Mouse (Mus musculus) fibroblast of lung, adult 2 months (primary cell): ENCODE data around the gene Dhh.
A peak's percentile ranks its signal among the peaks of the same experiment; 100 is the strongest.

ENCODE experiments used
- DNase-seq: peaks from one replicate; pipeline ENCODE4 v3.0.0-alpha.2; 2011; ENCODE audit warnings: low read depth

Gene Dhh

DNA sequence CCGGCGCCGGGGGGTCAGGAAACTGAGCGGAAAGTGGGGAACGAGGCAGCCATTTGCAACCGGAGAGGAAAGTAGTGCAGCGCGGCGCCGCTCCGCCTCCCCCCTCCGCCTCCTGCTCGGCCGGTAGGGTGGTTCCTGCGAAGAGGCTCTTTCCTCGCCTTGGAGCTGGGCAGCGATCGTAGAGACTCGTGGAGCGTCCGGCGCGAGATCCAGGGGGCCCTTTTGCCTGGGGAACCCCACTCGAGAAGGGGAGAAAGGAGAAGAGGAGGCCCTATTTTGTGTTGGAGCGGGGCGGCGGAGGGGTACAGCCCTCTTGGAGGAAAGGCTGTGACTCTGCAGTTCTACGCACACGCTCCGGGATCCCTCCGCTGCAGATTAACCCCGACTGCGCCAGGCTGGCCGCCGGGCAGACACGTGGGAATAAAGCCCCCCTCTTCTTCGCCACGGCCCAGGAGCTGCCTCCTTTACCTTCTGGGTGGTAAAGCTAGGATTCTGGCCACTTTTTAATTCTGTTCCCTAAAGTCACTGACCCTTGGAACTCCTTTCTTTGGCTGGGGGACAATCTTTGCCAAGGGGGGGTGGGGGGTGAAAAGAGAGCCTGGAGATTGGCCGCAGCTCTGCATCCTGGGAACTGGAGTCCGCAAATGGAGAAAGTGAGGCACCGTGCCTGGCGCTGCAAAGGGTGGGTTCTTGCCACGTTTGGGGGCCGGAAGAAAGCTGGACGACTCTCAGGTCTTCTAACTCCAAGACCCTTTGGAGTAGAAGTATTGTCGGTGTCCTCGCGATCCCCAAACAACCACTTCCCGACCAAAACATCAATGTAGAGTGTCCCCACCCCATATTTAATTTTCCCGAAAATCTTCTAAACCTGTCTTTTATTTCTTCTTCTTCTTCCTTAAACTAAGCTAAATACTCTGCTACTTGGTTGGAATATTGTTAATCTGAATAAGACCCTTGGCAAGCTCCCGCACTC is 26.1 kb downstream of the Dhh start:
- DNase-seq, result peak; percentile 77

DNA sequence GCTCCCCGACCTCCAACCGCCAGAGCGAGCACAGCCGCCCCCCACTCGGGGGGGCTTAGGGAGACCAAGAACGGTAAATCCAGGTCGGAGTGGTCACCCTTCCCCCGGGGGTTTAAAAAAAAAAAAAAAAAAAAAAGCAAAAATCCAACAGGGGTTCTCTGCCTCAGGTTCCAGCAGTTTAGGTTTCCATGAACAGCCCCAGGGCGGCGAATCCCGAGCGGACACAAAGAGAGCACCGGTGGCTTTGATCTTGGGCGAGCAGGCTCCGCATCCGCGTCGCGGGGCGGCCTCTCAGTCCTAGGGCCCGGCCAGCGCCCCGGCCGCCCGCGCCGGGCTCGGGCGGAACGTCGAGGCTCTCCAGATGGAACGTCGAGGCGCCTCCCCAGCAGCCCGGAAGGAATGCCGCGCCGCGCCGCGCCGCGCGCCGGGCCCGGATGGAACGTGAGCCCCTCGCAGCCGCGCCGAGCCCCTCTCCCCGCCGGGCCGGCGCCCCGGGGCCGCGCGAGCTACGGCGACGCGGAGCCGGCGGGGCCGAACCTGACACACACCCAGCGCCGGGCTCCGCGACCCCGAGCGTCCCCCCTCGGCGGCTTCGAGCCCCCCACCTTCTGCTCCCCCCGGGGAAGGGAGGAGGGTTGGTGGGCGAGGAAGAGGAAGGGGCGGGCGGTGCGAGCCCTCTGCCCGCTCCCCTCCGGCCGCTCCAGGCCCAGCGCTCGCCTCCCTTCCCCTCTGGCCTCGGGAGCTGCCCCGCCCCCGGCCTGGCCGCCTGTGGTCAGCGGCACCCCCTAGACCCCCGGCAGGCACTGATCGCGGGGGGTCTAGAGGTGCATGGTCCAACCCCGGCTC is 27.0 kb downstream of the Dhh start, which contains the start of gene Kmt2d:
TSS of gene Kmt2d (minus strand) at position 135 of the 846 bp plus-strand sequence.
- DNase-seq, result no peak

DNA sequence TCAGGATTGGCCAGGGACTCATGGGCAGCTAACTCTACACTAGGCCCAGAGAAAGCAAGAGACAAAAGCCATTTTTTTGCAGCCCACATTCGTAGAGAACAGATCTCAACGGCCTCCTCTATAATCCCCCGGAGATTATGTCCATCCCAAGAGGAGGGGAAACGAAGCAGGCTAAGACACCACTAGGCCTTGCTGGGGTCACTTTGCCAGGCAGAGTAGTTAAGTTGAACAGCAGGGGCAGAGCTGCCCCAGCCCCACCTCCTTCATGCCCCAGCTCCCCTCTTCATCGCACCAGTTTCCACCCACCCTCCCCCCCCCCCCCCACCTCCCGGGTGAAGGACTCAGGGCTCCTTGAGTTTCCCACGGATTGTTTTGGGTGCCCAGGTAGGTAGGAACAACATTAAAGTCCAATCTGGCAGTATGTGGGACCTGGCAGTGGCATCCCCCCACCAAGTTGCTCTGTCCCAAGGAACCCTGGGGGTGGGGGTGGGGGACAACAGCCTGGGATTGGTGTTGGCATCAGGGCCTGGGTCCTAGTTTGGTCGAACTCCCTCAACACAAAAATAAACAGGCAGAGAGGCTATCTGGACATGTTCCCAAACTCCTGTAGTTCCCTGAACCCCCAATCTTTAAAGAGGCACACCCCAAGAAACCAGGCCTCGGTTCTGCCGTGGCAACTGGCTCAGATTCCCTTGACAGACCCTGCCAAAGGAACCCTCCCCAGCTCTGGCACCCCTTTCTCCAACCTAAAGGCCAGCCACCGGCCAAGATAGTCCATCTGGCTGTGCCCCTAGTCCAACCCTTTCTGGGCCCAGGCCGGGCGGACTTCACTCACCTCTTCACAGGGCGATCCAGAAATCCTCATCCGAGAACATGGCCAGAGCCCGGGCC is 27.9 kb downstream of the Dhh start:
- no peak for DNase-seq

DNA sequence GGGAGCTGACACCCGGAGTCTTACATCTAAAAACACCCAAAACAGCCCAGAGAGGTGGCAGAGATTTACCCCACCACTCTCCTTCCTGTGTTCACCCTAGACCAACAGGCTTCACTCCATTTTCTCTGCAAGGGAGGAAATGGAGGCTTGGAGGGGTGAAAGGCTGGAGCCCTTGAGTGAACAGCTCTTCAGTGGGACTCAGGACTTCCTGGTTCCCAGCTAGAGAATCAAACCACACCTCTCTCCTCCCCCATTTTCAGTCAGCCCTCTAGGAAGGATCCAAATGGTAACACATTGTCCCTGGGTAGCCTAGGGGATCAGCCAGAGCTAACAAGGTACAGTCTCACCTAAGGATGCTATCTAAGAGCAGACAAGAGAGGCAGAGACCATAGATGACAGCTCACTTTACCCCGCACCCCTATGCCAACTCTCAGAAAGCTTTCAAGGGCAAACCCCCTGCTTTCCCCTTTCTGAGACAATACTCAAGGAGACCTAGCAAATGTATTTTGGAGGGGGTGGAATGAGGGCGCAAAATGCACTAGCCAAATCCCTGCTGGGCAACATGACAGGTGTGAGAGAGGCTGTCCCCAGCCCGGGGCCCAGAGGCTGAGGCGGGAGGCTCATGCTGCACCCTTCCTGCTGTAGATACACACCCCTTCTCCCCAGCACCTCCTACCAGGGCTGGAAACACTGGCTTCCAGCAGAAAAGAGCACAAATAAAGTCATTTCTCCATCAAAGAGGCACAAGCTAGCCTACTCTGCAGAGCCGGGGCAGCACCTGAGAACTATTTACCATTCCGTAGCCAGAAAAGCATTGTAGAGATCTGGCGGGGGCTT is 28.8 kb downstream of the Dhh start:
- DNase-seq, result no peak

DNA sequence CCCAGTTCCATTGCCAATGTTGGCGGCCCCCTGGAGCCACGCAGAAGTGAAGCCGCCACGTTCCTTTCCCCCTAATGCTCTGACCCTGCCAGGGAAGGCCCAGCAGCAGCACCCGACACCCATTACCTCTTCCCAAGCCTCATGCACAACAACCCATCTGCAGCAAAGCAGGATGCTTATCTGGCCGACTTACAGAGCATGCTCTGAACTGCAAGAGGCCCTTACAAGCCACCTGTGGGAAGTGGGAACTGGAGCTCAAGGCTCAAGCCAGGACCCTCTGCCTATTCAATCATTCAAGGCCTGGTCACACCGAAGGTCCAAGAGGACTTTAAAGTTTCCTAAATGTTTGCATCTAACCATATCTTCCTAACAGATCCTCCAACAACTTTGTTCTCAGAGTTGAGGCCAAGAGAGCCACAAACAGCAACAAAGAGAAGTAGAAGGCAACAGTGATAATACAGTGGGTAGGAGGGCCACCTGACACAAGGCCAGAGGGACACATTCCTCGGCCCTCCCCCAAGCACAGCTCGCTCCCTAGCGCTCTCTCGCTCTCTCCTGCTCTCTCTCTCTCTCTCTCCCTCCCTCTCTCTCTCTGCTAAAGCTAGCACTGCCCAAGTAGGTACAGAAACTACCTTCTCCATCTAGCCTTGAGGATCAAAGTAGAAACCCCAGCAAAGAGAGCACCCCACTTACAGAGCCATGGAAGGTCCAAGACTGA is 29.8 kb downstream of the Dhh start:
- DNase-seq, result no peak

DNA sequence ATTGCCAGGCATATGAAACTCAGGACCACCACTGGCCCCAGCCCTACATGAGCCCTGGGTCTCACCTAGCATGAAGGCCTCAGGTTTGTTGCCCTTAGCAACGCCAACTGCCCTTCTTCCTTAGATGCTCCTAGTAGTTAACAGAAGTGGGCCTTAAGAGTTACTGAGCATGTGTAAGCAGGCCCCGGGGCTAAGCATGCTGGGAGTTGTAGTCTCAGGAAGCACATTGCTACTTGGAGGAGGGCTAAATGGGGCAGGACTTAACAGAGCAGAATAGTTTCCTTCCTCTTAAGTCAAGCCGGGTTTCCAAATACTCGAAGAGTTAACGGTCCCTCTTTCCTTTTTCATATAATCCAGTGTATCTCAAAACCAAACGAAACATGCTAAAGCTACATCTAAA is 31.0 kb downstream of the Dhh start:
- DNase-seq, result peak; percentile 44

DNA sequence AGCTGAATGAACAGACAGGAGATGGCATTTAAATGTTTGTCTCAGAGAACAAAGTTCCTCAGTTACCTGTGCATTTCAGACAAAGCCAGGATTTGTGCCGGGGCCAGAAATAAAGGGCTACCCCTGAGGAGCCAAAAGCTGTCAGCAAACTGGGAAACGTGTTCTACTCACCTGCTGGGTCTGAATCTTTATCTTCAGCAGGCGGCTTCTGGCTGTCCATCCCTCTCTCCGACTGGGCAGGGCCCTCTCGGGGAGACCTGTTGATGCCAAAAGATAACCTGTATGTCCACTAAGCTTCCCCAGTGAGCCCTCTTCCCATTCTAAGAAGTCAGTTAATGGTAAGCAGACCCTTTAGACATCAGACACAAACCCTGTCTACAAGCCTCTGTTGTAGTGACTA is 31.8 kb downstream of the Dhh start:
- DNase-seq, result no peak

DNA sequence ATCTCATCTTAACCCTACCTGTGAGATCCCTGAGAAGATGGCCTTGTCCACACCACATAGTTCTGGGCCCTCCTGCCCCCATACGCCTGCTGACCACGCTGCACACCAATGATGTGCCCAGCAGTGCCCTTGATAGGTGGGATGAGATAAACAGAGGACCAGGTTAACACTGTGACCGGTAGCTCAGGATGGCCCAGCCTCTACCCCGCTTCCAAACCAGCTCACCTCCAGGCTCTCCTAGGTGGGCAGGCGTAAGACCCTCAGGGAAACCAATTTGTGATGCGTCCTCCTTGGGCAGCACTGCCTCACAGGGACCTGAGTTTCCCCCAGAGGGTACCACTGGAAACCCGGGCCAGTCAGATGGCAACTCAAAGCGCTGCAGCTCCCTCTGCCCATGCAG is 32.6 kb downstream of the Dhh start:
- DNase-seq, result no peak

DNA sequence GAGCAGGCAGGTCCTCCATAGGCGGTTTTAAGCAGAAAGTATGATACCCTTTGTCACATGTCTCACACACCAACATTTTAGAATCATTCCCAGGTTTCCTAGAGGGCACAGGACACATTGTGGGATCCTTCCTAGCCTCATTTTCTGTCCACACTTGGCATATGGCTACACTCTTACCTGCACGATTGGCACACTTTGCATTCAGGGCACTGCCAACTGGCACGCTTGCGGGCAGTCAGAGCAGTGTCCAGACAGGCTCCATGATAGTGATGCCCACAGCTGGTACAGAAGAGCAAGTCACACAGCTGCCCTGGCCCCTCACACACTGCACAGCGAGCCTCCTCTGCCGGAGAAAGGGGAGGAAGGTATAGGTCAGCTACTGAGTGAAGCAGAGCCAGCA is 33.4 kb downstream of the Dhh start:
- DNase-seq, result no peak

DNA sequence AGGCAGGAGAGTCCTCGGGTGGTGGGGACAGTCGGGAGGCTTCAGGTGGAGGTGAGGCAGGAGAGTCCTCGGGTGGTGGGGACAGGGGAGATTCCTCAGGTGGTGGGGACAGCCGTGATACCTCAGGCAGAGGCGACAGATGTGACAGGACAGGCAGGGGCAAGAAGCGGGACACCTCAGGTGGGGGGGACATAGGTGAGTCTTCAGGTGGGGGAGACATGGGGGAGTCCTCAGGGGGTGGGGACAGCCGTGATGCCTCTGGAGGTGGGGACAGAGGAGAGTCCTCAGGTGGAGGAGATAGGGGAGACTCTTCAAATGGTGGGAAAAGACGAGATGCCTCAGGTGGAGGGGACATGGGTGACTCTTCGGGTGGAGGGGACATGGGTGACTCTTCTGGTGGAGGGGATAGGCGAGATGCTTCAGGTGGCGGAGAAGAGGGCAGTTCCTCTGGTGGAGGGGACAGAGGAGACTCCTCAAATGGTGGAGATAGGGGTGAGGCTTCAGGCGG is 34.8 kb downstream of the Dhh start:
- DNase-seq, result no peak

DNA sequence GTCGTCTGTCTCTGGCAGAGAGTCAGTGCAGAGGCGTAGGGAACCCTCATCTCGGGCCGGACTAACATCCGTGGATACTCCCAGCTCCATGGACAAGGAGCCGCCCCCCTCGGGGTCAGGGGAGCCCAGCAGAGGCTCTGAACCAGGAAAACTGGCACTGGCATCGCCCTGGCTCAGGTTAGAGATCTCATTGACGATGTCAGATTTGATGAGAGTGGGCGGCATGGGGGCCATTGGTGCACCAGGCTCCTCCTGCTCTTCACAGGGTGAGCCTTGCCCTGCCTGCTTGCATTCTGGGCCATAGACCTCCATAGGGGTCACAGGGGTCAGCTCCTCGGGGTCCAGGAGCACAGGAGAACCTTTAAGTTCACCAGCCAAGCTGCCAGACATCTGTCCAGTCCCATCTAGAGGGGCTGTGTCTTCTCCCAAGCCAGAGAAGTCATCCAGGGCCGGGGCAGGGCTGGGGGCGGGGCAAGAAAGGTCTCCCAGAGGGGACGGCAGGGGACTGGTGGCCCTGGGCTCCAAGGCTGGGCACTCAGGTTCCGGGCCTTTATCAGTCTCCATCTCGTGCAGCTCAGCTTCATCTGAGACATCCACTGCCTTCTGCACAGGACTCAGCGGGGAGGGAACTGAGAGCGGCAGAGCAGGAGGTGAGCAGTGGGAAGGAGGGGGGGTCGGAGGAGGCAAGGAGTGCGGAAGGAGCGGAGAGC is 36.5 kb downstream of the Dhh start:
- DNase-seq, result no peak

DNA sequence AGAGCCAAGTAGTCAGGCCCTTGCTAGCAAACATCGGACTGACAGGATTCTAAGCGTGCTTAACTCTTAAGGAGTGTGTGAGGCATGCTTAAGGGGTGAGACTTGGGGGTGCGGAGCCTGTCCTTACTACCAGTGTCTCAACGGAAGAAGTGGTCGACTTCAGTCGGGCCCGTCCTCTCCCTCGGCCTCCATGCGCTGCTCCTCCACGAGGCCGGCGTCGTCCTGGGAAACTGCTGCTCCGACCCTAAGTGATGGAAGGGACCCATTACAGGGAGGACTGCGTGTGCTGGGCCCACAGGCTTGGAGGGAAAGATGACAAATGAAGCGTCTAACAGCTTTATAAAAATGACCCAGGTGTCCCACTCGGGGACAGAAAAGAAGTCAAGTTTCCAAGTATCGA is 37.4 kb downstream of the Dhh start:
- no peak for DNase-seq

DNA sequence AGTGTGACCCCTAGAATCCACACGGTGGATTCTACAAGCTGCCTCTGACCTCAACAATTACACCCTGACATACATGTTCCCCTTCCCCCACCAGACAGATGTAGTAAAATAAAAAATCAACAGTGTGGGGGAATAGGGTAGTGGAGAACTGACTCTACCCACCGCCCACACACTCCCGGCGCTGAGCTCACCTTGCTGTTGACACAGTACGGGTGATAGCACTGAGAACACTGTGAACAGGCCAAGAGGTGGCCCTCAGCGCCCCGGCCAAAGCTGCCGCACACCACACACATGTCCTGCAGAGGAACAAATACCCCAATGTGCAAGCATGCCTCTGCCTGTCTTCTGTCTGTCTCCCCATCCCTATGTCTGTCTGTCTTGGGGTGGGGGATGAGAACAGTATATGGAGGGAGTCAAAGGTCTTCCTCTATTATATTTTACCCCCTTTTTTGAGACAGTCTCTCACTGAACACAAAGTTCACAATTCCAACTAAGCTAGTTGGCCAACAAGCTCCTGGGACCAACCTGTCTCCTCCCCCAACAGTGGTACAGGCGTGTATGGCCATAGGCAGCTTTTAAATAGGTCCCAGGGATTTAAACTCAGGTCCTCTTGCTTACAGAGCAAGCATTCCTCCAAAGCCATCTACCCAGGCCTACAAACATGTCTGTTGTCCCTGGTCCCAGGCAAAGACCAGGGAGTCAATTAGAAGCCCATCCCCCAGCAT is 38.9 kb downstream of the Dhh start:
- DNase-seq, result no peak

DNA sequence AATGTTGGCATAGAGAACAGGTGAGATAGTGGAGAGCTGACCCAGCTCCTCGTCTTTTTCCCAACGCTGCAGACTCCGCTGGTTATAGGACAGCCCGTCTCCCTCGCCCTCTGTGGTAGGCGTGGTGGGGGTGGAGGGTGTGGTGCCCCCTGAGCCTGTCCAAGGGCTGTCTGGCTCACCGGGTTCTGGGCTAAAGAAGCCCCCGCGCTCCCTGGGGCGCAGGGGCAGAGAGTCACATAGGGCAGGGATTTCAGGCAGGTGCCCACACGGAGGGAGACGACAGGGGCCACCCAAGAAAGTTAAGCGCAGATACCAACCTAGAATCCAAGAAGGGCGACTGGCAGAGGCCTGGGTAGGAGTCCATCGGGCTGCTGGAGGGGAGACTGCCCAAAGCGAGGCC is 44.1 kb downstream of the Dhh start:
- DNase-seq, result no peak

DNA sequence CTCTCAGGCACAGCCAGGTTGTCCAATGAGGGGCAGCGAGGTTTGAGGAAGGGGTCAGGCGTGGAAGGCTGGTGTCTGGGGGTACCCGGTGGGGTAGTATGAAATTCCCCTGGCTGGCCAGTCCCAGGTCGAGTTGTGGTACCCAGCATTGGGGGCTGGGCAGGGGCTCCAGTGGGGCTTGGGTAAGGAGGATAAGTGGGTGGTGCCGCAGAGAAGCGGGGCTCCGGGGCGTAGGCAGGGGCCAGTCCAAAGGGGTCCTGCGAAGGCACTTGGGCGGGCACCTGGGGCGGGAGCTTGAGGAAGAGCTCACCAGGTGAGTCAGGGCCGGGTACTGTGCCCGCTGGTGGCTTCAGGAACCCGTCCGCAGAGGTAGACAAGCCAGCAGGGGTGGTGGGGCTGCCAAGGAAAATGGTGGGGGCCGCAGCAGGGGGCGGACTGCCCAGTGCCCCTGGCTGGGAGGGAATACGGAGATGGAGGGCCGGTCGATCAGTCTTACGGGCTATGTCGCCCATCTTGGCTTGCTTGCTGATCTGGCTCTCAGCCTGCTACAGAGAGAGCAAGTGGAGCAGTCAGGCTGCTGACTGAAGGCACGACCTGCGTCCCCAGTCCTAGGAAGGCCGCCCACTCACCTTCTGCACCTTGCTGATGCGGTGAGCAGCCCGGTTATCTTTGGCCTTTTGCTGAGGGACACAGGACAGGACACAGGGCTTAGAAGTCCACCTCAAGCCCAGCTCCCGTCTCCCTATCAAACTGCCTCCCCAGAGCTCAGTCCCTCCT is 45.0 kb downstream of the Dhh start:
- DNase-seq, result no peak

DNA sequence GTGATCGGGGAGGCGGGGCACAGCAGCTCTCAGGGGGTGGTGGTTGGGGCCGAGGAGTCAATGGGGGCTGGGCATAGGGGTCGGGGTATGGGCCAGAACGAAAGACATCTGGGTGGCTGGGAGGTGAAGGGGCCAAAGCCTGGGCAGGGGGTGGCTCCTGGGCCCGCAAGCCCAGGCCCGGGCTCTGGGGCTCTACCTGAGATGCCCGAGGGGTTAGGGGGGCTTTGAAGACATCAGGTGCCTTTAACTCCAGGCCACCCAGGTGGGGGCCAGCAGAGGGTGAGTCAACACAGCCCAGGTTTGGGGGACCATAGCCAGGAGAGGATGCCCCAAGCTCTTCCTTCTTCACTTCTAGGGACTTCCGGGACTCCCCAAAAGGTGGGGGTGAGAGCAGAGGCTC is 45.6 kb downstream of the Dhh start:
- no peak for DNase-seq

DNA sequence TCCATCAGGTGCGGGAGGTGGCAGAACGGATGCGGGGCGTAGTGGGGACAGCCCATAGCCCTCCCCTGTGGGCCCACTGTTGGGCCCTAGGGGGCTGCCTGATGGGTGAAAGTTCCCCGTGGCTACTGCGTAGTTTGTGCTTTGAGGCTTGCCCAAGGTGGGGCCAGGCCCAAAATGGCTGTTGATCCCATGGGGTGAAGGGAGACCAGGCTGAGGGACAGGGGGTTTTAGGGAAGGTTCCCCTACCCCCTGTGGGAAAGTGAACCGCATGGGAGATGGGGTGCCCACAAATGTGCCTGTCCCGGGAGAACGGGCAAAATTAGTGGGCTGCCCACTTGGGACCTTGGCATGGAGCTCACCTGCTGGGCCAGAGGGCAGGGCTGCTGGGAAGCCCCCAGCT is 46.3 kb downstream of the Dhh start:
- no peak for DNase-seq

DNA sequence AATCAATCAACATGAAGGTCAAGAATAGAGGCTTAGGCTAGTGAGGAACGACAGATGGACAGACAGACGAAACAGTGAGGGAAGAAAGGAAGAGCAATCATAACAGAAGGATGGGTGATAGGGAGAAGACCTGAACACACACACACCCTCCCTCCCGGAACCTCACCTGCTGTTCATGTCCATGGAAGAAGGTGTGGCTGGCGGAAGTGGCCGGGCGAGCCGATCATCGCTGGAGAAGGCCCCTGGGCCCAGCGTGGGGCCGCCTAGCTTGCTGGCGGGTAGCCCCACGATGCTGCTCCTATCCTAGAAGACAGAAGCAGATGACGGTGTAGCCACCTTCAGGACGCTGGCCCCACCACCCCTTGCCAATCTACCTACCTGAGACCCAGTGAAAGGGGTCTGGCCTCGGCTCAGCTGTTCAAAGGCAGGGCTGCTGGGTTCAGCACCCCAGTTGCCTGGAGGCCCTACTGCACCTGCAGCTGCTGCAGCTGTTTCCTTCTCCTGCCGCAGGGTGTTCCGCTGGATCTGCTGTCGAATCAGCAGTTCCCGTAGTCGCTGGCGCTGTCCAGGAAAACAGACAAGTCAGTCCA is 47.0 kb downstream of the Dhh start:
- DNase-seq, result no peak
